Mouse (Mus musculus) liver, postnatal 0 days (tissue): Measurements from ENCODE around the gene Bank1.

ENCODE experiments used
- CTCF ChIP-seq: sonication (generic); IDR thresholded peaks from 2 replicates; pipeline ENCODE4 v1.5.1; 2016; ENCODE audit warnings: antibody characterized with exemption, low read depth
- EP300 ChIP-seq: IDR thresholded peaks from 2 replicates; pipeline ENCODE4 v1.6.1; 2016; ENCODE audit warnings: antibody characterized with exemption, low read depth, mild to moderate bottlenecking

DNA sequence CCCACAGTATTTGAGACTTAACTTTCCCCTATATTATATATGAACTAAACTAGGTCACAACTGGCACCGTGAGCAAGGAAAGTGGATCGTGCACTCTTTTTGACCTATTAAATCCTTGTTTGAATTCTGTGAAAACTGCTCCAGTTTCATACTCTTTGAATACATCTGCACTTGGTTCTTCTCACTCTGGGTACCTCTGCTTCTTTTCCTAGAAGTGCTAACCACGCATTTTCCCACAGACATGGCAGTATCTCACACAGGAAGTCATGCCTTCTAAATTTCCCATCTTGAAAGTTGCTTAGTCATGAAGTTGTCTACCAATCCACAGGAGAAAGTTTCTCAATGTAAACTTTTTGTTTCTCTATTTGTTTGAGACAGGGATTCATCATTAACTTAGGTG is 3.9 kb downstream of the Bank1 start:
- TF ChIP-seq CTCF (no peak), EP300 (no peak)
